Mouse (Mus musculus) gastrocnemius, adult 2 months (tissue): ENCODE measurements at regions not wholly inside any gene's neighbourhood (a gene's known extent, or its start where the extent isn't known, plus 50 kb on each side); places are given as distances from the start of the nearest gene placed in this dataset.
A peak's percentile ranks its signal among the peaks of the same experiment; 100 is the strongest.

ENCODE experiments used
- DNase-seq: peaks from one replicate; pipeline ENCODE4 v3.0.0; 2022
- H3K27ac ChIP-seq: fragments of 200-600 bp; 2 replicates; pipeline ENCODE4 v1.8.1; 2022; ENCODE audit warnings: mild to moderate bottlenecking
- H3K4me3 ChIP-seq: fragments of 200-600 bp; 2 replicates; pipeline ENCODE4 v1.8.1; 2022; ENCODE audit warnings: mild to moderate bottlenecking, moderate library complexity
- CTCF ChIP-seq: fragments of 200-600 bp; IDR thresholded peaks from 2 replicates; pipeline ENCODE4 v1.8.1; 2022; ENCODE audit warnings: antibody characterized with exemption, mild to moderate bottlenecking, moderate library complexity
- intact Hi-C: fragments of 180-260 bp; cut with DNase I; formaldehyde crosslinking; loops from one replicate; pipeline ENCODE4 v1.15.1; 2025

DNA sequence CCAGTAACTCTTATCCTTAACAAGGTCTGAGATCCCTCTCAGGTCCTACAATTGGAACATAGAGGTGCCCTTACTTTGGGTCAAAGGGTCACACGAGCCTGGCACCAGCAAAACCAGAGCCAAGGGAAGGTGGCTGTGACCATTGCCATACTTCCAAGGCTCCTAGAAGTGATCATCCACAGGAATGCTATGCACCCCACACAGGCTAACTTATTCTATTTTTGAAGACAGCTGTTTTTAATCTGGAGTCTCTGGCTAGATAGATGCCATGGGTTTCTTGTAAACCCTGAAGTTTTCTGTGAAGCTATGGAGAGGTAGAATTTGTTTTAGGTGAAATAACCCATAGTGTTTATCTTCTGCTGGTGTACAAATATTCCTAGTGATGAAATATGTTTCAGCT, 172.5 kb upstream of the Mctp2 start:
- TF ChIP-seq CTCF: no peak
- Histone ChIP-seq H3K4me3 (no peak overlapping the region), H3K27ac (no peak overlapping the region)
- intact Hi-C loops: no loop called here
- no peak for DNase-seq

DNA sequence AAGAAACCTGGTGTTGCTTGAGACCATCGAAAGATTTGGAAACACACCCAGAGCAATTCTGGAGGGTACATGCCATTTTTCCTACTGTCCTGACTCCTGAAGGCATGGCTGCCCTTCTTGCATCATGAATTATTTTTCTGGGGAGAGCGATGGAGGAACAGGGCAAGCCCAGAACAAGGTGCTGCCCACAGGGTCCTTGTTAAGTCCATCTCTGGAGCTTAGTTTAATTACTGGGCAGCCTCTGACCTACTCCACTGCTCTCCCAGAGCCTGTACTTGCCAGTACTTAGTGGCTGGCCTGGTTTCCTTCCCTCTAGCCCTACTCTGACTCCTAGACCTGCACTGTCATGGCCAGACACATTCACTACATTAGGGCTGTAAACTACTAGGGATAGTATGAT, 174.9 kb upstream of the Mctp2 start:
- no peak for DNase-seq
- TF ChIP-seq CTCF: no peak
- intact Hi-C loops: no loop called here
- no peak overlapping the region for H3K27ac ChIP-seq
- no peak overlapping the region for H3K4me3 ChIP-seq

- no peak for DNase-seq
- no peak overlapping the region for H3K4me3 ChIP-seq
- no peak for TF ChIP-seq CTCF
- intact Hi-C loops: no loop called here
- no peak overlapping the region for H3K27ac ChIP-seq
Observed at GRCm38 (mm10) chr7:72490161-72490560, 183.8 kb upstream of the Mctp2 start.

- no peak for DNase-seq
- H3K27ac ChIP-seq: no peak overlapping the region
- H3K4me3 ChIP-seq: no peak overlapping the region
- no peak for TF ChIP-seq CTCF
- intact Hi-C loops: no loop called here
Observed at GRCm38 (mm10) chr7:72493292-72493691, 186.9 kb upstream of the Mctp2 start.

- H3K27ac ChIP-seq: no peak overlapping the region
- no peak for TF ChIP-seq CTCF
- no peak for DNase-seq
- intact Hi-C loops: no loop called here
- H3K4me3 ChIP-seq: no peak overlapping the region
Observed at GRCm38 (mm10) chr7:72496933-72497631, 190.7 kb upstream of the Mctp2 start.

DNA sequence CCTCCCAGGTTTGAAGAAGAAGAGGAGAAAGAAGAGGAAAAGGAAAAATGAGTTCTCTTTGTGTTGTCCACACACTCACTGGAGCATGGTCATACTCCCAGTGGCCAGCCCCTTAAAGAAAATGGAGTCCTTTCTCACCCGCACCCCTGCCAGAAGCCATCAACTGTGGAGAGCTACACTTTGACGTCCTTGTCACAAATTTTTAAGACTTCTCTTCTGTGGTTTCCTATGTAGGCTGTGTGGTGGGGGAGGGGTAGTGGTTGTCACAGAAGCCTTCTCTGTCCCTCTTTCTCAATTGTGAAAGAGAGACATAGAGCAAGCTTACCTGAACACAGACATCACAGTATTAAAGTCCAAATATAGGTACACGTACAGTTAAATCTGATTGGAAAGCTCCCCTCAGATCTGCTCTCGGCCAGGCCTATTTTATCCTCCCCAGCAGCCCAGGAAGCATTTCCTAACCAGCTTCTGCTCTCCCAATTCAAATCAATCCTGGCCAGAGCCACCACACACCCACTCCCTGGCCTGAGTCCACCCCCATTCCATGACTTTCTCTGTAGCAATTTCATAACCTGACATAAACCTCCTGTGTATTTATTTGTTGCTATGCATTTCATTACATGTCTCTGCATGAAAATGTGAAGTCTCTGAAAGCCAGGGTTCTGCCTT, 192.3 kb upstream of the Mctp2 start:
- Histone ChIP-seq H3K27ac (0 out of 2 replicates have a peak overlapping the region, but pooled peaks have one; percentile 20), H3K4me3 (no peak overlapping the region)
- no peak for TF ChIP-seq CTCF
- peak; percentile 51 for DNase-seq
- intact Hi-C loops: no loop called here

GRCm38 (mm10) chr7:72499788-72500187, 193.4 kb upstream of the Mctp2 start:
- no peak for DNase-seq
- intact Hi-C loops: no loop called here
- no peak overlapping the region for H3K4me3 ChIP-seq
- no peak overlapping the region for H3K27ac ChIP-seq
- no peak for TF ChIP-seq CTCF

- TF ChIP-seq CTCF: no peak
- H3K4me3 ChIP-seq: no peak overlapping the region
- no peak for DNase-seq
- H3K27ac ChIP-seq: no peak overlapping the region
- intact Hi-C loops: no loop called here
Observed at GRCm38 (mm10) chr7:72500190-72500589, 193.8 kb upstream of the Mctp2 start.

DNA sequence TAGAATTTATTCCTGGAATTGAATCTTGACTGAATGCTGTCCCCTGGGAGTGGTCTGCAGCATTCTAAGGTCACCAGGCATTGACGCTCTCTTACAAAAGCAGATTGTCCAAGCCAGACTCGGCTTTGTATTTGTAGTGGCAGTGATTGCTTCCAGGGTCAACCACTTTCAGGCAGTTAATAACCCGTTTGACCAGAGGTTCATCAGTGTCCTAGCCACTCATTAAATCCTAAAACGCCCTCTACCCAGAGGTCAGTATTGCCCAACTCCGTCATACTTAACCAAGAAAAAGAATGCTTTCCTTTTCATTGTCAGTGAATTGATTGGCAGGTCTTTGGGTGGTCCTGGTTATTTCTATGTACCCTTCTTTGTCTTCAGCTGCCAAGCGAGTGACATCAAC, 194.6 kb upstream of the Mctp2 start:
- intact Hi-C loops: no loop called here
- no peak overlapping the region for H3K4me3 ChIP-seq
- TF ChIP-seq CTCF: no peak
- no peak overlapping the region for H3K27ac ChIP-seq
- no peak for DNase-seq

- TF ChIP-seq CTCF: no peak
Observed at GRCm38 (mm10) chr7:72501431-72501830, 195.0 kb upstream of the Mctp2 start.

GRCm38 (mm10) chr7:72503756-72504155, 197.3 kb upstream of the Mctp2 start:
- no peak for TF ChIP-seq CTCF
- Histone ChIP-seq H3K27ac (0 out of 2 replicates have a peak overlapping the region, but pooled peaks have one; percentile 43), H3K4me3 (no peak overlapping the region)
- intact Hi-C loops: no loop called here
- DNase-seq: no peak

More at GRCm38 (mm10) chr7:72501431-72501830, 195.0 kb upstream of the Mctp2 start:
- DNase-seq: no peak
- no peak overlapping the region for H3K4me3 ChIP-seq
- intact Hi-C loops: no loop called here
- H3K27ac ChIP-seq: no peak overlapping the region

DNA sequence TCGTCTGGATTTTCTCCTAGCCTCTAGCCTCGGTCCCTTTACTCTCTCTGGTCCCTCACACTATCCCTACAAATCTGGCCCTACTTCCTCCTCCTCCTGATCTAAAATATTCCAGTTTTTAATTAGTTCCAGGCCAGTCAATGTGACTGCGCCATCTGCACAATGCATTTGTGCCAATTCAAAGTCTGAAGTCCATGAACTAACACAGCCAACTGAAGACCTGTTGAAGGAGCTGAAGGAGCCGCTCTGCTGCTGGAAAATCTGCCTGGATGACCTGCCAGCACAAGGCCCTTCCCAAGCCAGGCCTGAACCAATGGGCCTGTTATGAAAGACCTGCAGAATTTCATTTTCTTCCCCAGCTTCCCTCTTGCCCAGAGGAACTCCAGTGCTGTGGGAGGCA, 197.9 kb upstream of the Mctp2 start:
- Histone ChIP-seq H3K4me3 (no peak overlapping the region), H3K27ac (peak overlapping the region; percentile 43; the same call in 1 of the 2 replicates)
- intact Hi-C loops: no loop called here
- DNase-seq: peak; percentile 39
- TF ChIP-seq CTCF: no peak

GRCm38 (mm10) chr7:72505732-72506460, 199.5 kb upstream of the Mctp2 start:
- Histone ChIP-seq H3K27ac (no peak overlapping the region), H3K4me3 (no peak overlapping the region)
- no peak for TF ChIP-seq CTCF
- intact Hi-C loops: no loop called here
- no peak for DNase-seq
